Mouse (Mus musculus) kidney, embryonic 15.5 days (tissue): Measurements from ENCODE around the gene Kcnj4. TPM values are rescaled to one million over a fixed set of nuclear protein-coding genes. Genes with fewer than 3 reads are reported as not detected.
A peak's percentile ranks its signal among the peaks of the same experiment; 100 is the strongest.

Experiments used
- ATAC-seq: fragments of 200-750 bp; cut with Nextera tagmentation; replicated peaks from 2 replicates; pipeline ENCODE4 v1.8.0; 2017; ENCODE audit warnings: moderate TSS enrichment; ENCODE audit not compliant: low FRiP score
- H3K27ac ChIP-seq: fragments of 300-500 bp; sonication (generic); 2 replicates; pipeline ENCODE4 v1.5.1; 2015; ENCODE audit warnings: mild to moderate bottlenecking, inconsistent platforms
- H3K27me3 ChIP-seq: fragments of 300-500 bp; sonication (generic); 2 replicates; pipeline ENCODE4 v1.6.1; 2015; ENCODE audit warnings: inconsistent platforms
- H3K36me3 ChIP-seq: fragments of 300-500 bp; sonication (generic); 2 replicates; pipeline ENCODE4 v1.6.1; 2015; ENCODE audit warnings: inconsistent platforms
- H3K4me1 ChIP-seq: fragments of 300-500 bp; sonication (generic); 2 replicates; pipeline ENCODE4 v1.6.1; 2015; ENCODE audit warnings: inconsistent platforms
- H3K4me2 ChIP-seq: fragments of 300-500 bp; sonication (generic); 2 replicates; pipeline ENCODE4 v1.6.1; 2015; ENCODE audit warnings: moderate library complexity, mild to moderate bottlenecking, inconsistent platforms
- H3K4me3 ChIP-seq: fragments of 300-500 bp; sonication (generic); replicated peaks from 2 replicates; pipeline ENCODE4 v1.5.1; 2015; ENCODE audit warnings: mild to moderate bottlenecking, inconsistent platforms
- H3K9ac ChIP-seq: fragments of 300-500 bp; sonication (generic); 2 replicates; pipeline ENCODE4 v1.6.1; 2015; ENCODE audit warnings: mild to moderate bottlenecking, inconsistent platforms
- H3K9me3 ChIP-seq: fragments of 300-500 bp; sonication (generic); replicated peaks from 2 replicates; pipeline ENCODE4 v1.6.1; 2016; ENCODE audit warnings: inconsistent platforms
- WGBS: fragments of 180-500 bp; shearing (Covaris S2); methylation state at CpG from one replicate; pipeline ENCODE4 v1.1.7; 2015; ENCODE audit warnings: mixed read lengths; 5-methylcytosine and 5-hydroxymethylcytosine counted together
- polyA plus RNA-seq: library from polyadenylated mRNA; unstranded; fragments of >200 nt; fragmentation: Nextera tagmentation; extraction: Ambion mirVana; gene quantifications from 2 replicates; pipeline ENCODE4 v1.2.1, GENCODE M21; 2015

Gene Kcnj4
- 0.08 and 0.12 TPM in 2 replicates for polyA plus RNA-seq

GRCm38 (mm10) chr15:79504707-79505452 is at the start of gene Kcnj4:
Gene Kcnj4, minus strand, starts transcription at chr15:79505241.
- Histone ChIP-seq H3K4me2 (peak within 1 kb of the TSS; percentile 98), H3K4me3 (peak within 1 kb of the TSS; percentile 53), H3K27me3 (peaks cover 98% of the 10 kb centered on the region), H3K9ac (peak within 1 kb of the TSS; percentile 37), H3K4me1 (peaks cover 33% of the 10 kb centered on the region), H3K36me3 (no peaks in the 10 kb centered on the region), H3K27ac (no peak within 1 kb of the TSS), H3K9me3 (no peaks in the 10 kb centered on the region)
- ATAC-seq: peak; percentile 12
- WGBS: under 1% methylated on average over 60 of the region's 60 CpGs

DNA sequence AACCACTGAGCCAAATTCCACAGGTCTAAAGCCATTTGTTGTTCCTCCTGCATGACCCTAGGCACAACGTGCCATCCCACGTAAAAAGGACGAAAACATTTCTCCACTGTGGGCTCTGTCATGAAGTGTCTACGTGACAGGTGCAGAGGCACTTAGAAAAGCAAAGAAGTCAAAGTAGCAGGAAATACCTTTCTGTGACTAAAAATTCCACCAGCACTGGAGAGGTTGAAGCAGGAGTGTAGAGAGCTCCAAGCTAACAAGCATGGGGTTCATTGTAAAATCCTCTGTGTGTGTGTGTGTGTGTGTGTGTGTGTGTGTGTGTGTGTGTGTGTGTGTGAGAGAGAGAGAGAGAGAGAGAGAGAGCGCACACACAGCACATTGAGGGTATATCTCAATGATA is 47.5 kb upstream of the Kcnj4 start:
- no peak for ATAC-seq
- no peaks in the 10 kb centered on the region for H3K9me3 ChIP-seq
- H3K4me2 ChIP-seq: no peak overlapping the region
- 73% methylated on average over 5 of the region's 5 CpGs for WGBS
- peaks cover 7% of the 10 kb centered on the region; the same call in 1 of the 2 replicates for H3K27me3 ChIP-seq
- no peaks in the 10 kb centered on the region for H3K36me3 ChIP-seq
- no peaks in the 10 kb centered on the region for H3K4me1 ChIP-seq
- no peak overlapping the region for H3K9ac ChIP-seq
- H3K4me3 ChIP-seq: no peak overlapping the region
- H3K27ac ChIP-seq: no peak overlapping the region

- no peak overlapping the region for H3K27ac ChIP-seq
- H3K4me2 ChIP-seq: no peak overlapping the region
- no peaks in the 10 kb centered on the region for H3K9me3 ChIP-seq
- H3K9ac ChIP-seq: no peak overlapping the region
- H3K4me1 ChIP-seq: peaks cover 22% of the 10 kb centered on the region
- H3K27me3 ChIP-seq: peaks cover 7% of the 10 kb centered on the region; the same call in 1 of the 2 replicates
- 94% methylated on average over 2 of the region's 2 CpGs for WGBS
- peaks cover 19% of the 10 kb centered on the region for H3K36me3 ChIP-seq
- H3K4me3 ChIP-seq: no peak overlapping the region
- no peak for ATAC-seq
These were observed 43.2 kb upstream of the Kcnj4 start for GRCm38 (mm10) chr15:79548226-79548625.

GRCm38 (mm10) chr15:79547289-79547820 is 42.3 kb upstream of the Kcnj4 start:
- Histone ChIP-seq H3K9me3 (no peaks in the 10 kb centered on the region), H3K4me2 (peak overlapping the region; percentile 67), H3K9ac (peak overlapping the region; percentile 46; the same call in 1 of the 2 replicates), H3K27me3 (peaks cover 5% of the 10 kb centered on the region; the same call in 1 of the 2 replicates), H3K27ac (peak overlapping the region; percentile 96), H3K4me3 (peak overlapping the region; percentile 87), H3K4me1 (peaks cover 22% of the 10 kb centered on the region), H3K36me3 (peaks cover 28% of the 10 kb centered on the region)
- 0 out of 2 replicates have a peak, but pooled peaks have one; percentile 3 for ATAC-seq
- 80% methylated on average over 17 of the region's 17 CpGs for WGBS

DNA sequence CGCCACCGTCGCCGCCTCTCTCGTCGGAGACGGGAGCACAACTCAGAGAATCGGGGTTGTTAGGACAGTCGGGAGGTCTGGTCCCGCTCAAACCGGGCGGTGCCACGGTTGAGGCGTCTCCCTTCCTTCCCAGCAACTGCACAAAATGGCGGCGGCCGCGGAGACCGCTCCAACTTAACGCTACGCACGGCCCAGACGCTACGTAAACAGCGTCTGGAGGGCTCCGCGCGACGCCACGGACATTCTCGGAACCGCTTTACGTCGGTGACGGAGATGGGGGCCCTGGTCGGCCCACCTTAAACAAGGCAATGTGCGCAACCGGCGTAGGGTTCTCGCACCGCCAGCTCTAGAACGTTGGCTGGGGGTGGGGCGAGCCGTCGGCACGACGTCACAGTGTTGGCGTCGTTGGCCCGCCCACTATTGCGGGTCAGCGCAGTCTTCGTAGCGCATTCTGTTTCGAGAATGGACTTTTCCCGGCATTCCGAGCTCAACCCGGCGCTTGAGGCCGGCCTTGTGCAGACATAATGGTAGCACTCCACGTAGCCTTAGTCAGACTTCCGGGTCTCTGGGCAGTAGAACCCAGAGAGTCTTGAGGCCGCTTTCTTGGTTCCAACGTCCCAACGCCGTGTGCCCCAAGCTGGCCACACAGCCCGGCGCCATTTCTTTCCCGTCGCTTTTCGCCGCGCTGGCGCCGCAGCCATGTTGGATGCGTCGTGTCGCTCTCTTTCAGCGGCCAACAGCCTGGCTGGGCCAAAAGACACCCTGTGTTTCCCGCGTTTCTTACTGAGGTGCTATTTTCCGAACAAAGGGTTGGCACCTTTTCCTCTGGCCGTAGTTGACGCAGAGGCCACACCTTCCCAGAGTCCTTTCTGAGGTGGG is 41.6 kb upstream of the Kcnj4 start, which contains the start of gene Ddx17:
Ddx17 (minus strand) TSS at position 332 of the 879 bp plus-strand sequence.
- Histone ChIP-seq H3K4me2 (peak within 1 kb of the TSS; percentile 67), H3K9me3 (no peaks in the 10 kb centered on the region), H3K36me3 (peaks cover 35% of the 10 kb centered on the region), H3K27me3 (0 out of 2 replicates have a peak, but pooled peaks cover 4% of the 10 kb centered on the region), H3K4me1 (peaks cover 22% of the 10 kb centered on the region), H3K9ac (peak within 1 kb of the TSS; percentile 99), H3K27ac (peak within 1 kb of the TSS; percentile 99), H3K4me3 (peak within 1 kb of the TSS; percentile 87)
- WGBS: 2% methylated on average over 84 of the region's 84 CpGs
- peak; percentile 97 for ATAC-seq

GRCm38 (mm10) chr15:79545921-79546399 is 40.9 kb upstream of the Kcnj4 start:
- Histone ChIP-seq H3K9ac (peak overlapping the region; percentile 99), H3K27me3 (0 out of 2 replicates have a peak, but pooled peaks cover 4% of the 10 kb centered on the region), H3K27ac (peak overlapping the region; percentile 99), H3K9me3 (no peaks in the 10 kb centered on the region), H3K36me3 (peaks cover 40% of the 10 kb centered on the region), H3K4me1 (peaks cover 22% of the 10 kb centered on the region), H3K4me2 (peak overlapping the region; percentile 67), H3K4me3 (peak overlapping the region; percentile 87)
- WGBS: under 1% methylated on average over 44 of the region's 52 CpGs
- peak; percentile 82 for ATAC-seq

GRCm38 (mm10) chr15:79545496-79545895 is 40.5 kb upstream of the Kcnj4 start:
- peaks cover 45% of the 10 kb centered on the region for H3K36me3 ChIP-seq
- 0 out of 2 replicates have a peak, but pooled peaks cover 4% of the 10 kb centered on the region for H3K27me3 ChIP-seq
- H3K27ac ChIP-seq: peak overlapping the region; percentile 99
- peak overlapping the region; percentile 87 for H3K4me3 ChIP-seq
- no peak for ATAC-seq
- H3K4me2 ChIP-seq: peak overlapping the region; percentile 67
- no peaks in the 10 kb centered on the region for H3K9me3 ChIP-seq
- WGBS: 2% methylated on average over 3 of the region's 3 CpGs
- peak overlapping the region; percentile 99 for H3K9ac ChIP-seq
- H3K4me1 ChIP-seq: peaks cover 26% of the 10 kb centered on the region

DNA sequence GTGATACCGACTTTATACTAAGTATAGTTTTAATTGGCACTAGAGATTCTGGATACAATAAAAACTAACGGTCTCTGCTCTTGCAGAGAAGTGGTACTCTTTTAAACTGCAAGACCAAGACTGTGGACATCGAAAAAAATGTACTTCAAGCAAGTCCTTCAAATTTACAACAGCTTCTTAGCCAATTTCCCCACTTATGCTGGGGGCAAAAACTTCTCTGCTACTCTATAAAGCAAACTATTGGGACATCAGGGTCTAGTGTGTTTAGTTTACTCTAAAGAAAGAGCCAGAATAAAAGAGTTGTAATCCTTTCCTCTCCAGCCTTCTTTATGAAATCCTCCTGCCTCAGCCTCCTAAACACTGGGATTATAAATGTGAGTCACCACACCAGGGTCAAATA is 38.9 kb upstream of the Kcnj4 start:
- WGBS: 90% methylated on average over 3 of the region's 3 CpGs
- Histone ChIP-seq H3K9me3 (no peaks in the 10 kb centered on the region), H3K36me3 (peaks cover 60% of the 10 kb centered on the region), H3K4me1 (peaks cover 27% of the 10 kb centered on the region), H3K27me3 (0 out of 2 replicates have a peak, but pooled peaks cover 4% of the 10 kb centered on the region), H3K27ac (no peak overlapping the region), H3K9ac (no peak overlapping the region), H3K4me3 (peak overlapping the region; percentile 87; the same call in 1 of the 2 replicates), H3K4me2 (peak overlapping the region; percentile 67)
- ATAC-seq: no peak

GRCm38 (mm10) chr15:79533796-79534195 is 28.8 kb upstream of the Kcnj4 start:
- no peaks in the 10 kb centered on the region for H3K27me3 ChIP-seq
- no peak overlapping the region for H3K4me2 ChIP-seq
- WGBS: 78% methylated on average over 3 of the region's 3 CpGs
- ATAC-seq: no peak
- peaks cover 9% of the 10 kb centered on the region for H3K4me1 ChIP-seq
- H3K4me3 ChIP-seq: no peak overlapping the region
- H3K36me3 ChIP-seq: peaks cover 99% of the 10 kb centered on the region
- H3K9ac ChIP-seq: no peak overlapping the region
- H3K27ac ChIP-seq: no peak overlapping the region
- H3K9me3 ChIP-seq: no peaks in the 10 kb centered on the region

DNA sequence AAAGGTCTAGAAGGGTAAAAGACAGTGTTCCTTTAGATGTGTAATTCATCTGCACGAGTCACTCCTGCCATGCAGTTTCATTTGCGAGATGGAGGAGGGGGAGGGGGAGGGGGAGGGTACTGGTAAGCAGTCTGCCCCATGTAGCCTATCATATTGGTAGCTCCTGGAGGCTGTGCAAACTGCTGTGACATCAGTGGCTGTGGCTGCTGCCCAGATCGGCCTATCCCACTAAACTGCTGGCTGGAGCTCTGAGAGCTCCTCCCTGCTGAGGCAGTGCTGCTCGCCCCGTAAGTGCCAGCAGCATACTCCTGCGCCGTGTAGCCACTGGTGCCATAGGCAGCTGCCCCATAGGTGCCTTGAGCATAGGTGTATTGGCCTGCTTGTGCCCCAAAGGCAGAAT is 24.9 kb upstream of the Kcnj4 start:
- H3K27me3 ChIP-seq: no peaks in the 10 kb centered on the region
- no peak overlapping the region for H3K9ac ChIP-seq
- peaks cover 97% of the 10 kb centered on the region for H3K36me3 ChIP-seq
- 0 out of 2 replicates have a peak, but pooled peaks have one; percentile 26 for ATAC-seq
- H3K4me2 ChIP-seq: no peak overlapping the region
- peaks cover 9% of the 10 kb centered on the region for H3K4me1 ChIP-seq
- WGBS: 72% methylated on average over 7 of the region's 7 CpGs
- no peak overlapping the region for H3K27ac ChIP-seq
- H3K4me3 ChIP-seq: no peak overlapping the region
- H3K9me3 ChIP-seq: no peaks in the 10 kb centered on the region

GRCm38 (mm10) chr15:79527991-79528639 is 23.1 kb upstream of the Kcnj4 start:
- H3K4me3 ChIP-seq: no peak overlapping the region
- peaks cover 94% of the 10 kb centered on the region for H3K36me3 ChIP-seq
- no peak overlapping the region for H3K4me2 ChIP-seq
- ATAC-seq: no peak
- H3K27me3 ChIP-seq: no peaks in the 10 kb centered on the region
- H3K9me3 ChIP-seq: no peaks in the 10 kb centered on the region
- 0 out of 2 replicates have a peak overlapping the region, but pooled peaks have one; percentile 33 for H3K27ac ChIP-seq
- 72% methylated on average over 5 of the region's 5 CpGs for WGBS
- peaks cover 9% of the 10 kb centered on the region for H3K4me1 ChIP-seq
- H3K9ac ChIP-seq: no peak overlapping the region
